Mouse (Mus musculus): ENCODE results near the gene Prune1.
"Not testable (repeated sequence)": the region's sequence is repeated elsewhere in the genome, so short reads cannot be mapped to it uniquely, and the experiment has no call there.

Gene Prune1

GRCm38 (mm10) chr3:95235386-95236301 lies 46.2 kb downstream of the Prune1 start:
- no peak for DNase-seq

GRCm38 (mm10) chr3:95233303-95233980 lies 48.4 kb downstream of the Prune1 start:
- DNase-seq = no peak

- peak; percentile 58 to 65 for DNase-seq
Observed at GRCm38 (mm10) chr3:95232771-95233170, 49.1 kb downstream of the Prune1 start.

DNA sequence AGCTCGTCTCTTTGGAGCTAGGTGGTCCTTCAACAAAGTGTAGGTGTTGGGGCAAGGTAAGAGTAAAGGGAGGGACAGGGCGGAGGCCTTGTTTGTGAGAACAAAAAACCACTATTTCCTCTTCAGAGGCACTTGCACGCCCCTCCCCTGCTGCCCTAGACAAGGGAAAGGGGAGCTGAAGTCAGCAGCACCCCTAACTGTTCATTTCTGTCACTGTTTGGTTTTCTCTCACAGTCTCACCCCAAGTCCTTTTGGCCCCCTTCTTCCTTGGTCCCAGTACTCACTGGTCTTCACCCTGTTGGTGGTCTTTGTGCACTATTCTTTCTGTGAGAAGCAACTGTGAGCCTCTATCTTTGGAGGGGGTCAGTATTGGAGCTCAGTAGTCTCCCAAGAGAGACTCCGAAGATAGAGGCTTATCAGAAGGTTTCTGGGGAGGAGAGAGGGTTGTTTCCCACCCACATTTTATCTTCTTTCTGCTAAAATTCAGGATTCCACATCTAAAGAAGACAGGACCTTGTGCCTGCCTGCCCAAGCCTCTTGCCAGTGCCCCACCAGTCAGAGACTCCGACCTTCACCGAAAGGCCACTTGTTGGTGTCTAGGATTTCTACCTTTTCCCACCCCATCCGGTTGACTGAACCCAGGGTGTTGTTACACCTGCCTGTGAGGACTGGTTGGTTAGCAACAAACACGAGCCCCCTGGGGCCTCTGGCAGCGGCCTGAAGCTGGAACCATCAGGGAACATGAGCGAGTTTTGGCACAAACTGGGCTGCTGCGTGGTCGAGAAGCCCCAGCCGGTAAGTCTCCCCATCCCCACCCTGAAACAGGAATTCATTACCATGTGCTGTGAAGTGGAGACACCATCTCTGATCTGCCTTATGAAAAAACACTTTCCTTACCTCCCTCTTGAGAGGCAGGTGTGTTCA lies 50.3 kb downstream of the Prune1 start, which contains the start of gene Mllt11:
TSS of gene Mllt11 (minus strand) at position 874 of the 924 bp plus-strand sequence.
- DNase-seq = peak; percentile 64 to 73

DNA sequence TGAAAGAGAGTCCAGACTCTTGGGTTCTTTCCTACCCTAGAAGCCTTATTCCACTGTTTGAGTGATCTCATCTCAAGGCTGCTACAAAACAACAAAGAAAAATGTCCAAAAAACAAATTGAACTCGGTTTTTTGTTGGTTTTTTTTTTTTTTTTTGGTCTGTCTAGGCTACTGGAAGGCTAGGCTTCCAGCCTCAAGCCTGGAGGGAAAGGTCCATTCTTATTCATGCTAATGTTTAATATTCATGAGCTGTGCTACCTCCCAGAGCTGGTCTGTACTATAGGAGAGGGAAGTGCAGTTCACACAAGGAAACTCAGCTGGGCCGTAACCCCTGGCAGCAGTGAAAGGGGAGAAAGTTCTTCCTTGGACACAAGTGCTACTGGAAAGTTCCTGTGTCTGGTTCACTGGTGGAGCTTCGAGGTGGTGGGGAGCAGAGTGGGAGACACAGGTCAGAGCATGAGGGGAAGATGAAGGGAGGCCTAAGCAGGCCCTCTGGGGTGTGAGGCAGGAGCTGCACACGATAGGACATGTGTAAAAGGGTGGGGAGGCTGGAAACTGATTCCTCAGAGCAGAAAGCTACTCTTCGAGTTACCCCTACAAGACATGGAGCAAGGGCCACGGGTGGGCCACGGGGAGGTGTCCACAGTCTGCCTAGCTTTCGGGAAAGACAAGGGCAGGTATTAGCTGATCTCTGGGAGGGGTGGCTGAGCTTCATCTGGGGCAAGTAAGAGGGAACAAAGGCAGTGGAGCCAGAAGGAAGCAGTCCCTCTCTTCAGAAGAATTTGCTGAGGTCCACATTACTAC lies 51.2 kb downstream of the Prune1 start:
- peak in 1 of 2 experiments; percentile 47 for DNase-seq

DNA sequence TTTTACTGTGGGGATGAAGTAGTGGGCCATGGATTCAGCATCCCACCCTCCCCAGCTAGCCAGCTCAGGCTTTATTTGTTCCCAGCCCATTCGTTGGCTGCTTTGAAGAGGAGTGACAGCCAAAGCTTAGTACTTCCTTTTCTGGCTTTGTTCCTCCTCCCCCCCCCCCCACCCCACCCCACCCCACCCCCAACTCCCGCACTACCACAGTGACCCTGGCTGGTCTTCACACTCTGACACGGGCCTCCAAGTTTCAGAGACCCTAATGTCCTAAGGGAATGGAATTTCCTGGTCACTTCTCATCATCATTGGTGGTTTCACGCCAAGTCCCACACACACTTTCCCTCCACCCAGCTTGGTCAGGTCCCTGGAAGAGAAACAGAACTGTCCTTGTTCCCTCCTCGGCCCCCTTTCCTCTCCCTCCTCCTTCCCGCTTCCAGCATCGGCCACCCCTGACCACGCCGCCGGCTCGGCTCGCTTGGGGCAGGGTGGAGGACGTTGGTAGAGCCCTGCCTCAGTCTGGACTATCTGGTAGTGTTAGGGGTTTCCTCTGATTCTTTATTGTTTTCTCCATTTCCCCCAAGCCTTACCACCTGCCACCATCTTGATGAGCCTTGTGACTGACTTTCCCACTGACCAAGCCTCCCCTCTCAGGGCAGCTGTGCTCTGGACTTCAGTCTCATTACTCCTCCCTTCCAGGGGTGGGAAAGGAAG lies 51.9 kb downstream of the Prune1 start:
- peak; percentile 53 to 58 for DNase-seq

- DNase-seq = peak; percentile 81 to 86
Observed at GRCm38 (mm10) chr3:95228894-95229780, 52.7 kb downstream of the Prune1 start.

DNA sequence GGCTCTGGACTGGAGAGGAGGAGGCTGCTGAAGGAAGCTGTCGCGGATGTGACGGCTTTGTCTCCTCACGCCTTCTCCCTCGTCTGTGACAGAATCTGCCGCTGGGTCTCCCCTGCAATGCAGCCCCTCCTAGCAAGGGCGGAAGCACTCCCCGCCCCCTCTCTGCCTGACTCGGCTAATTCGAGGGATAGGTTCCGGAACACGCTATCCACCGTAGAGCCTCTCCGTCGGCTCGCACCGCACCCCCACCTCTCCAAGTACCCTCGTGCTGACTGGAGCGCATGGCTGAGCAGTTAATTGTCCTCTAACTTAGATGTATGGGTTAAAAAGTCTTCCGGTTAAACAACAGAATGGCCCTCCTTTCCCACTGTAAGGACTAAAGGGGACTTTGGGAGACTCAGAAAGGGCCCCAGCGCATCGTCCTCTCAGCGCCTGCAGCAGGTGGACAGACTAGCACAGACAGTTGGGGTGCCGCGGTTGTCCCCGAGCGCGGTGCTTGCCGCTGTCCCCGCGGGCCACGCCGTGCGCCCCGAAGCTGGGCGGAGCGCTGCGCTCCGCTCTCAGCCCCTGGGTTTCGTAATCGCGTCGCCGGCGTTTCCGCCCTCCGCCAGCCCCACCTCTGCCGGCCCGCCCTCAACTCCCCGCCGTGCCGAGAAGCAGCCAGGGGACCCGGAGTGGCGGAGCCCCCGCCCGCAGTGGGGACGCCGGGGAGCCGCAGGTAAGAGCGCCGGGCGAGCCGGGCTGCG lies 53.6 kb downstream of the Prune1 start, which contains the start of gene Cdc42se1:
TSS of gene Cdc42se1 (plus strand) at position 585 of the 746 bp plus-strand sequence.
- DNase-seq = peak; percentile 91 to 93

GRCm38 (mm10) chr3:95227214-95227613 lies 54.7 kb downstream of the Prune1 start:
- no peak for DNase-seq

- peak in 1 of 2 experiments; percentile 49 for DNase-seq
Observed at GRCm38 (mm10) chr3:95224295-95224694, 57.6 kb downstream of the Prune1 start.

DNA sequence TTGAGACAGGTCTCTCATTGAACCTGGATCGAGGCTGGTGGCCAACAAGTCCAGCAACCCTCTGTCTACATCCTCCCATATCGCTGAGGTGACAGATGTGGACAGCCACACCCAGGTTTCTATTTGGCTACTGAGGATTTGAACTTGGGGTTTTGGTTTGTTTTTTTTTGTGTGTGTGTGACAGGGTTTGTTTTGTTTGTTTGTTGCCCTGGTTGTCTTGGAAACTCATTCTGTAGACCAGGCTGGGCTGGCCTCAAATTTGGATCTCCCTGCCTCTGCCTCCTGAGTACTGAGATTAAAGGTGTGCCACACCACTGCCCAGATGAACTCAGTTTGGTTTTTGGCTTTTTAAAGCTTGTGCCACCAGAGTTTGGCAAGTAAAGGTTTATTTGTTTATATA lies 58.8 kb downstream of the Prune1 start:
- no peak for DNase-seq

- DNase-seq = no peak
Observed at GRCm38 (mm10) chr3:95218466-95219137, 63.3 kb downstream of the Prune1 start.

DNA sequence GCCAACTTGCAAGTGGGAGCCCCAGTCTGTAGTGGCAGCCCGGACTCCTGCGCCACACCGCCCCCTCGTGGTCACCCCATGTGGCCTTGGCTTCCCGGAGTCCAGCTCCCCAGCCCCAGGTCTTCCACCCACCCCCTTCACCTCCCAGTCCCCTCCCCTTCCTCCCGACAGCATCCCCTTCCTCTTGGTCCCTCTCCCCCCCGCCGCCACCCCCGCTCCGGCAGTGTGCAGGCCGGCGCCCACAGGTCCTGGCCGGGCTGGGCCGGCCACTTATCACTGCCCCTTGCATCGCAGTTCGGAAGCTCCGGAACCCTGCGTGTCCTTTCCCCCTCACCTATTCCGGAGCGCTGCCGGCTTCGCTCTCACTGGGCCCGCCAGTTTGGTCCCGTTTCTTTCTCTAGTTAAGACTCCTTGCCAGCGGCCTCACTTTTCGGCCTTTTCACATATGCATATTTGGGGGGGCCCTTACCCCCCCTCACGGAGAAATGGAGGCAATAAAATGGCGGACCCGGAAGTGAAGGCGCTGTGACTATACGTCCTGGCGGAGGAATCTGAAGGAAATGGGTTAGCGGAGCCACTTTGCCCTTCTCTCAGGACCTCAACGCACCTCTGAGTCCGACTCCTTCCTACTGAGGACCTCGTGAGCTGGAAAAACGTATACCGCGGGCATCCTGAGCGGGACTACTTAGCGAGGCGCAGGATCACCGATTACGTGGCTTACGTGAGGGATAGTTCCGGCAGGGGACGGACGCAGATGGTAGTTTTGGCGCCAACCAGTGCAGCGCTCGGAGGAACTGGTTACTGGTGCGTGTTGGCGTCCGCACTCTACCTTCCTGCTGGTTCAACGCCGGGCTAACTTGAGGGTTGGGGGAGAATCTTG lies 64.4 kb downstream of the Prune1 start, which contains the start of gene Gabpb2:
TSS of gene Gabpb2 (minus strand) at position 662 of the 880 bp plus-strand sequence.
- peak; percentile 95 to 97 for DNase-seq

GRCm38 (mm10) chr3:95216655-95217254 lies 65.1 kb downstream of the Prune1 start:
- DNase-seq = no peak

DNA sequence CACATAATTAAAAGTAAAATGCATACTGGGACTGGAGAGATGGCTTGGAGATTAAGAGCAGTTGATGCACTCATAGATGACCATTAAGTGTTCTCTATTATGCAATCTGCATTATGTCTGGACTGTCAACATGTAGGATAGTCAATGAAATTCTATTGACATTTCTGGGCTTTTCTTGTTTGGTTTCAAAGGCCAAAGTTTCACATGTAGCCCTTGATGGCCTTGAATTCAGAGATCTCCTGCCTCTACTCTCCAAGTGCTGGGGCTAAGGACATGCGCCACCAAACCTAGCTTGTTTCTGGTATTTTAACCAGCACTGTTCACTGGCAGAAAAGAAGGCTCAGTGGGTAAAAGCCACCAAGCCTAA lies 68.3 kb downstream of the Prune1 start:
- no peak for DNase-seq

DNA sequence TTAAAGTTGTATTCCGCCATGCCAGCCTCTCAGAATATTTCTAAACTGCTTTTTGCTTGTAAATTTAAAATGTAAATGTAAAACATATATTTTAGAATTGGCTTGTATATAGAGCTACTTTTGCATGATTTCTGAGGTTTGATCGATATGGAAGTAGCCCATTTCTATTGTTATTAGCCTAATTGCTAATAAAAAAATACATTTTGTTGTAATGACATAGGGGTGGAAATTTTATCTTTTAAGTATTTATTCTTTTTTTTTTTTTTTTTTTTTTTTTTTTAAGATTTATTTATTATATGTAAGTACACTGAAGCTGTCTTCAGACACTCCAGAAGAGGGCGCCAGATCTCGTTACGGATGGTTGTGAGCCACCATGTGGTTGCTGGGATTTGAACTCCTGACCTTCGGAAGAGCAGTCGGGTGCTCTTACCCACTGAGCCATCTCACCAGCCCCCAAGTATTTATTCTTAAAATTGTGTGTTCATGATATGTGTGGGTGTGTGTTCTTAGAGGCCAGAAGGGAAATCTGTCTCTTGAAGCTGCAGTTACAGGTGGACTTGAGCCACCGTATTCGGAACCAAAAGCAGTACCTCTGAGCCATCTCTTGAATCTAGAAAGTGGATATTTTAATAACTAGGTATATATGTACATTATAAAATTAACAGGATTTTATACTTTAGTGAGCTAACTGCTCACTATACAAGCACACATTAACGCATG lies 68.8 kb downstream of the Prune1 start:
- not testable (repeated sequence) for DNase-seq
